Mouse (Mus musculus) neural tube, embryonic 12.5 days (tissue): ENCODE measurements around the gene Gdpd3. TPM values are rescaled to one million over a fixed set of nuclear protein-coding genes. Genes with fewer than 3 reads are reported as not detected.

Experiments used
- ATAC-seq: fragments of 200-750 bp; cut with Nextera tagmentation; 2 replicates; pipeline ENCODE4 v1.8.0; 2017; ENCODE audit warnings: low read depth, mild to moderate bottlenecking, moderate TSS enrichment, moderate library complexity; ENCODE audit not compliant: low FRiP score
- H3K27ac ChIP-seq: fragments of 300-500 bp; sonication (generic); 2 replicates; pipeline ENCODE4 v1.5.1; 2016
- H3K27me3 ChIP-seq: fragments of 300-500 bp; sonication (generic); replicated peaks from 2 replicates; pipeline ENCODE4 v1.6.1; 2016; ENCODE audit warnings: mild to moderate bottlenecking
- H3K36me3 ChIP-seq: fragments of 300-500 bp; sonication (generic); 2 replicates; pipeline ENCODE4 v1.6.1; 2016; ENCODE audit warnings: mild to moderate bottlenecking
- H3K4me1 ChIP-seq: fragments of 300-500 bp; sonication (generic); 2 replicates; pipeline ENCODE4 v1.6.1; 2016
- H3K4me2 ChIP-seq: fragments of 300-500 bp; sonication (generic); replicated peaks from 2 replicates; pipeline ENCODE4 v1.6.1; 2016; ENCODE audit warnings: mild to moderate bottlenecking
- H3K4me3 ChIP-seq: fragments of 300-500 bp; sonication (generic); 2 replicates; pipeline ENCODE4 v1.5.1; 2016
- H3K9ac ChIP-seq: fragments of 300-500 bp; sonication (generic); 2 replicates; pipeline ENCODE4 v1.6.1; 2016; ENCODE audit warnings: mild to moderate bottlenecking
- H3K9me3 ChIP-seq: fragments of 300-500 bp; sonication (generic); 2 replicates; pipeline ENCODE4 v1.6.1; 2016; ENCODE audit warnings: mild to moderate bottlenecking
- WGBS: fragments of 180-500 bp; shearing (Covaris S2); methylation state at CpG from one replicate; pipeline ENCODE4 v1.1.7; 2016; 5-methylcytosine and 5-hydroxymethylcytosine counted together
- polyA plus RNA-seq: library from polyadenylated mRNA; unstranded; fragments of >200 nt; fragmentation: Nextera tagmentation; extraction: Ambion mirVana; gene quantifications from 2 replicates; pipeline ENCODE4 v1.2.1, GENCODE M21; 2016

Gdpd3 gene
- polyA plus RNA-seq, 1 experiment from 2014 or later: 1.3 TPM

DNA sequence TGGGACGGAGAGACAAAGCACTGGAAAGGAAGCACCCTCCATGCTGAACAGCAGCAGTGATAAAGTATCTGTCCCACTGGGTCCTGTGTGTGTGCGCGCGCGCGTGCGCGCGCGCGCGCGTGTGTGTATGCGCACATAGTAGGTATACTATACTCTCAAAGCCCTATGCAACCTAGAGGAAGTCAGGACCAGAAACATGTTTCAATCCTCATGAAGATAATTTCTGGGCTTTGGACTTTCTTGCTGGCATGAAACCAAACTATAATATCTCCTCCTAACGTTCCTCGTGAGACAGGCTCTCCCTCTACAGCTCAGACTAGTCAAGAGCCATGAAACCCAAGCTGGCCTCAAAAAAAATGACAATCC, 34.9 kb downstream of the Gdpd3 start:
- Histone ChIP-seq H3K4me1 (peaks cover 34% of the 10 kb centered on the region), H3K4me3 (no peak overlapping the region), H3K27me3 (no peaks in the 10 kb centered on the region), H3K36me3 (peaks cover 24% of the 10 kb centered on the region), H3K9ac (no peak overlapping the region), H3K4me2 (no peak overlapping the region), H3K27ac (no peak overlapping the region), H3K9me3 (no peaks in the 10 kb centered on the region)
- 91% methylated on average over 16 of the region's 16 CpGs for WGBS
- ATAC-seq: no peak

DNA sequence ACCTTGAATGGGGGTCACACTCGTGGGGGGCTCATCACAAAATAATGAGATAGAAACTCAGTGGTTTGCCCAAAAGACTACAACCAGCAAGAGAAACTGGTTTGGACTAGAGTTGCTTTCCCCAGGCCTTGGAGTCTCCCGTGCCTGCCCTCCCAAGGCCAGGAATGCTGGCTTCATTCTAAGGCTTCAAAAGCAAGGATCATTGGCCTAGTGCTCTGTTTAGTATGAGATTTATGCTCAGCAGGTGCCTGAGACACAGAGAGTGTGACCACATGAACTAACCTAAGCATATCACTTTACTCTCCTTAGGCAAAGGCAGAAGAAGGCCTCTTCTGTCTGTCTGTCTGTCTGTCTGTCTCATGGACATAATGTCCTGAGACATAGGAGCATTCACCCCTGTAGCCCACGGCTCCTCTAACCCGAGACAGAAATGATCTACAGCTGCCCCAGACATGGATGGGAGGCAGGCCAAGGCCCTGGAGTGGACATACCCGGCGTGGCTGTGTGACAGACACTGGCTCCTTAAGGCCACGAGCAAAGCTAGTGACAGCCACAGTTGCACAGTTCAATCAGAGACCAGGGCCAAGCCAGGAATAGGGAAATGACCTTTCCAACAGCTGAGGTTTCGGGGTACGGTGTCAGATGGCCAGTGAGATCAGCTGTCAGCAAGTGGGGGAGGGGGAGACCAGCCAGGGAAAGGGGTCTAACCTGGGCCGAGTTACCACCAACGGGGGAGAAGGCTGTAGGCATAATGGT, 36.2 kb downstream of the Gdpd3 start:
- H3K4me2 ChIP-seq: no peak overlapping the region
- ATAC-seq: no peak
- H3K36me3 ChIP-seq: peaks cover 12% of the 10 kb centered on the region; the same call in 1 of the 2 replicates
- 85% methylated on average over 11 of the region's 11 CpGs for WGBS
- no peak overlapping the region for H3K9ac ChIP-seq
- H3K27me3 ChIP-seq: no peaks in the 10 kb centered on the region
- H3K9me3 ChIP-seq: no peaks in the 10 kb centered on the region
- H3K4me3 ChIP-seq: no peak overlapping the region
- H3K27ac ChIP-seq: no peak overlapping the region
- peaks cover 22% of the 10 kb centered on the region for H3K4me1 ChIP-seq

DNA sequence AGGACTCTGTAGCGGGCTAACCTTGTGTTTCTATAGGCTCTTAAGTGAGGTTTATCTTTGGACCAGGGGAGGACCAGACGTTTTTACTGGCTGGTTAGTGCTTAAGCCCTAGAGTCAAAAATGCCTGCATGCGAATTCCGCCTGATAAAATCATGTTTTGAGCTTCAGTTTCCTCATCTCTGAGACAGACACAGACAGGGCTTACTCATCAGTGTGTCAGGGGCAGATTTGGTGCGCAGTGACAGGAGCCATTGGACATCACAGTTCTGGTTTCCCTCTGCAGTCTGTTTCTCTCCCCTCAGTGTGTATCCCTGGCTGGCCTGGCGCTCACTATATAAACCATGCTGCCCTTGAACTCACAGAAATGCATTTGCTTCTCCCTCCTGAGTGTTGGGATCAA, 37.0 kb downstream of the Gdpd3 start:
- Histone ChIP-seq H3K27me3 (no peaks in the 10 kb centered on the region), H3K4me2 (no peak overlapping the region), H3K36me3 (peaks cover 10% of the 10 kb centered on the region; the same call in 1 of the 2 replicates), H3K9me3 (no peaks in the 10 kb centered on the region), H3K9ac (no peak overlapping the region), H3K4me1 (peaks cover 21% of the 10 kb centered on the region), H3K4me3 (no peak overlapping the region), H3K27ac (no peak overlapping the region)
- no peak for ATAC-seq
- 90% methylated on average over 6 of the region's 6 CpGs for WGBS

DNA sequence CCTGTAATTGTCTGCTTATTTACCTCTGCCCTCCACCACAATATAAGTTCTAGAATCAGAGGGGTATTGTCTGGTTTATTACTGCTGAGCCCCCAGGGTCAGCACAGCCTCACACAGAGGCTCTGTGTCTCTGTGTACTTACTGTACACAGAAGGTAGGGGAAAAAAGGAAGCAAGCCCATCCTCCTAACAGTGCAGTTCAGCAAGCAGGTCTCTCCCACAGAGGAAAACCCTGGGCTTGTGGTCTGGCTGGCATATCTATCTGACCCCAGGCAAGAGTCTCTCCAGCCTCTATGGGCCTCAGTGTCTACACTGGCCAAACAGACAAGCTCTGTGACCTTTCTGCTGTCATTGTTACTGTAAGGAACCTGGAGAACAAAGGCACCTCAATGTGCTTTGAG, 37.6 kb downstream of the Gdpd3 start:
- peaks cover 23% of the 10 kb centered on the region for H3K4me1 ChIP-seq
- no peak overlapping the region for H3K4me3 ChIP-seq
- H3K9me3 ChIP-seq: no peaks in the 10 kb centered on the region
- no peak overlapping the region for H3K9ac ChIP-seq
- H3K27me3 ChIP-seq: no peaks in the 10 kb centered on the region
- no peak overlapping the region for H3K27ac ChIP-seq
- H3K36me3 ChIP-seq: peaks cover 10% of the 10 kb centered on the region; the same call in 1 of the 2 replicates
- no peak overlapping the region for H3K4me2 ChIP-seq
- no peak for ATAC-seq

DNA sequence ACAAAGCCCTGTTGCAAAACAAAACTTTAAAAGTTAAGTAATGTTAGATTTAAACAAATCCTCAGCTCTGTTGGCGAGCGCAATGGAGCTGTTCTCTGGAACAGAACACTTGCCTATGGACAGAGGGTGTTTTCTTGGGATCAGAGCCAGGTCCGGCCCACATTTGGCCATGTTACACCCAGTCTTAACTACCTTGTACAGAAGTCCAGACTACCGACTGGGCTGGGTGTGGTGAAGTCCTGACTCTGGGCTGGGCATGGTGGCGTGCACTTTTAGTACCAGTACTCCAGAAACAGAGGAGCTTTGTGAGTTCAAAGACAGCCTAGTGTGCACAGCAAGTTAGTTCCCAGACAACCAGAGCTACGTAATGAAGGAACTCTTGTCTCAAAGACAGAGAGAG, 40.8 kb downstream of the Gdpd3 start:
- 85% methylated on average over 6 of the region's 6 CpGs for WGBS
- Histone ChIP-seq H3K4me3 (no peak overlapping the region), H3K27me3 (no peaks in the 10 kb centered on the region), H3K4me1 (peaks cover 20% of the 10 kb centered on the region), H3K9ac (no peak overlapping the region), H3K9me3 (no peaks in the 10 kb centered on the region), H3K27ac (no peak overlapping the region), H3K4me2 (no peak overlapping the region), H3K36me3 (peaks cover 10% of the 10 kb centered on the region; the same call in 1 of the 2 replicates)
- ATAC-seq: no peak

DNA sequence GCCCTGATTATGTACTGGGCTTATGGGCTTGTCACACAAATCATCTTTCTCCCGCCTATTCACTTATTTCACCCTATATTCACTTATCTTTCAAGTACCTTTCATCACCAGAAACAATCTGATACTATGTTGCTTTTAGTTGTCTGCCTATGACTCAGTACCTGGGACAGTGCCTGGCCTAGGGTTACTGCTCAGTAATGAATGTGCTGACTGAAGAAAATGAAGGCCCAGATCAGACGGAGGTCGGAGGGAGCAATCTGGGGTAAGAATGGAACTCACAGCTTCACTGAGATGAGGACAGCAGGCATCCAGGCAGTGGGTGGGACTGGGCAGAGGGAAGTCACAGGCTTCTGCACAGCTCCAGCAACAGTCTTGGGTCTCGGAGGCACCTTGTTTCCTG, 41.3 kb downstream of the Gdpd3 start:
- Histone ChIP-seq H3K27ac (no peak overlapping the region), H3K9ac (0 out of 2 replicates have a peak overlapping the region, but pooled peaks have one; percentile 73), H3K9me3 (no peaks in the 10 kb centered on the region), H3K27me3 (no peaks in the 10 kb centered on the region), H3K4me1 (peaks cover 20% of the 10 kb centered on the region), H3K4me3 (no peak overlapping the region), H3K36me3 (peaks cover 9% of the 10 kb centered on the region; the same call in 1 of the 2 replicates), H3K4me2 (peak overlapping the region; percentile 96)
- no peak for ATAC-seq
- WGBS: 69% methylated on average over 4 of the region's 4 CpGs

DNA sequence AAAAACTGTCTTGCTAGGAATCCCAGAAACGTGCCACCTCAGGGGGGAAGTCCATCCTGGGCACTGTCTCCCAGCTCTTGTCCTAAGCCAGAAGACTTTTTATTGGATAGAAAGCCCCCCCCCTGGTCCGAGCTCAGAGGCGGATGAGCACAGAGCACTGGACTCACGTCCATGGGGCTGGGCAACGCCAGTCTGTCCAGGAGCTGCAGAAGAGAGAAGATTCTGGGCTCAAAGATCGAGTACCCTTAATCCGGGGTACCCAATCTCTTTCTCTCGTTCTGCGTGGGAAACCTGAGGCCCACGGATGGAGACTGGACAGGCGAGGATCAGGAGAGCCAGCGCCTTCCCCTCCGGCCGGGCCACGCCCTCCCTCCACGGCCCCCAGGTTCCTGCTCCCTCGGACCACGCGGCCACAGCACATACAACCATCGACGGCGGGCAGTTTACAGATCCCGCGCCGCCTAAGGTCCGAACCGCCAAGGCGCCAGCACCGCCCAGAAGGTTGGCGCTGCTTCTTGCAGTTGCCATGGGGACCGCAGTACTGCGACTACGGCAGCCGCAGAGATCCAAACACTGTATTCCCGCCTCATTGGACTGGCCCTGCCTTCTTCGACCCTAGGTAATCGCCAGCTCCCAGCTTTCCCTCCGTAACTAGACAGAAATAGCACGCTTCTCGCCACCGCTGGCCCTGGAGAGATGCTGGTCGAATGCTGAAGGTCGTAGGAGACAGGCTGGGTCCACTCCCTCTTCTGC, 42.7 kb downstream of the Gdpd3 start:
- no peaks in the 10 kb centered on the region for H3K27me3 ChIP-seq
- H3K4me1 ChIP-seq: peaks cover 20% of the 10 kb centered on the region
- no peaks in the 10 kb centered on the region for H3K9me3 ChIP-seq
- no peaks in the 10 kb centered on the region; the same call in 1 of the 2 replicates for H3K36me3 ChIP-seq
- 1% methylated on average over 43 of the region's 43 CpGs for WGBS
- ATAC-seq: peak; percentile 90
- H3K9ac ChIP-seq: peak overlapping the region; percentile 73
- H3K4me2 ChIP-seq: peak overlapping the region; percentile 96
- H3K27ac ChIP-seq: no peak overlapping the region
- peak overlapping the region; percentile 64 for H3K4me3 ChIP-seq

DNA sequence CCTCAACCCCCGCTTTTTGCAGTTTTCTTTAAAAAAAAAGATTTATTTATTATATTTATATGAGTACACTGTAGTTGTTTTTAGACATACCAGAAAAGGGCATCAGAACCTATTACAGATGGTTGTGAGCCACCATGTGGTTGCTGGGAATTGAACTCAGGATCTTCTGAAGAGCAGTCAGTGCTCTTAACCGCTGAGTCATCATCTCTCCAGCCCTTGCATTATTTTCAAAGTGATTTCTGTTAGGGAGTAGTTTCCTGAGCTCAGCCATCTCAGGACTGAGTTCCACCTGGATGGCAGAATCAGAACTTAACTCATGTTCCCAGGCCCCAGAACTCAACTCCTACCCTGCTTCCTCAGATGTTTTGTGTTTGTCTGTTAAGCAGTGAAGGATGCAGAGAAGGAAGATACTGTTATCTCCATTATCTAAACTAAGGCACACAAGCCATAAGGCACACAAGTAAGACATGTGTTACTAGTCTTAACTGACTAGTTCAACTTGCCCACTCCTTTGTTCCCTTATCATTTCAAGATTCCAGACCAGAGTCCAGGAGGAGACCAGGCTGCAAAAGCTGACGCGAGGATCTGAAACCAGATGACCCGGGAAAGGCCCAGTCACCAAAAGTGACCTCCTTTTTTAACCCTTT, 43.7 kb downstream of the Gdpd3 start:
- no peak overlapping the region for H3K9ac ChIP-seq
- no peak overlapping the region for H3K27ac ChIP-seq
- H3K4me3 ChIP-seq: no peak overlapping the region

DNA sequence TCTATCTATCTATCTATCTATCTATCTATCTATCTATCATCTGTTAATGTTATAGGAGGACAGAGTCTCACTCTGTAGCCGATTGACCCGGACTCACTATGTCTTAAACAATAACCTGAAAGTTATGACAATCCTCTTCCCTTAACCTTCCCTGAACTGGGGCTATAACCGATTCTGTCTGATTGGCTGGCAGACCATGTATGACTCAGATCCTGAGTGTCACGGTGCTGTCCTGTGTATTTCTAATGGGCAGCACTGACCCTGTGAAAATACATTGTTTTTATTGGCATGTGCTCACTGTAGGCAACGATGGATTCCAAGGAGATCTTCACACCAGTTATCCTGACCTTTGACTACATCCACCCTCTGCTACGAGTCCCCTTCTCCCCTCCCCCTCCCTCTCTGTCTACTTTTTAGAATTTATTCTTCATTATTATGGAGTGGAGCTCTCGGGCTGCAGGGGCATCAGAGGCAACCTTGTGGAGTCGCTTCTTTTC, 49.6 kb downstream of the Gdpd3 start:
- 54% methylated on average over 8 of the region's 8 CpGs for WGBS
- Histone ChIP-seq H3K4me1 (no peaks in the 10 kb centered on the region), H3K9me3 (no peaks in the 10 kb centered on the region), H3K27ac (no peak overlapping the region), H3K36me3 (no peaks in the 10 kb centered on the region), H3K9ac (no peak overlapping the region), H3K4me2 (no peak overlapping the region), H3K27me3 (no peaks in the 10 kb centered on the region), H3K4me3 (no peak overlapping the region)
- ATAC-seq: no peak

More for the DNA sequence above, 43.7 kb downstream of the Gdpd3 start:
- ATAC-seq: no peak
- H3K9me3 ChIP-seq: no peaks in the 10 kb centered on the region
- no peaks in the 10 kb centered on the region for H3K27me3 ChIP-seq
- peak overlapping the region; percentile 96; the same call in 1 of the 2 replicates for H3K4me2 ChIP-seq
- peaks cover 20% of the 10 kb centered on the region for H3K4me1 ChIP-seq
- 79% methylated on average over 5 of the region's 5 CpGs for WGBS
- H3K36me3 ChIP-seq: no peaks in the 10 kb centered on the region; the same call in 1 of the 2 replicates

DNA sequence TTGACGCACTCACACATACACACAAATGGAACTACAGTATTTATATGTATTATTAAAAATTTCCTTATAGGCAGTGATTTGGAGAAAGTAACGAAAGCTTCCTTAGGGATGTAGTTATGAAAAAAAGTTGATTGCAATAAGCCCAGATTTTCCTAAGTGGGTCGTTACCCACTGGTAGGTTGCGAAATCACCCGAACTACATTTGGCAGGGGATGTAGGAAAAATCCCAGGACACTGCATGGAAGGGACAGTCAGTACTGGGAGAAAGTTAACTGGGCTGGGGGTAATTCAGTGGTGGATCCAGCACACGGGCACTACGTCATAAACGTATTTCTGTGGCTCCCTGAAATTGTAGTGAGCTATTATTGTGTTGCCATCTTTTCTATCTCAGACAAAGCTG, 50.4 kb downstream of the Gdpd3 start:
- H3K4me1 ChIP-seq: no peaks in the 10 kb centered on the region
- ATAC-seq: no peak

DNA sequence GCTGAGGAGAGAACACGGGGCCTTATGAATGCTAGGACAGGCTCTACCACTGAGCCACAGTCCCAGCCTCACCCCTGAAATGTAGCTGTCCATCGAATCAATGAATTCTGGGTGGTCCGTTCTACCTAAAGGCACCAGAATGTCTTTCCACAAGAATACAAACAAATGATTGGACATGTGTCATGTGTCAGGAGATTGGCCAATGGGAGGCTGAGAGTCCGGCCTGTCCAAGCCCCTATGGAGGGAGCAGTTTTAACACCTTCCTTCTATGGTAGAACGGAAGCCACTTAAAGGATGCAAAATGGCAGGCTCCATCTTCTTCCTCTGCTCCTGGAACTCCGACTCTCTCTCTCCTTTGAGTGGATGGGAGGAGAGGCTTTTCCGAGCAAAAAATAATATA, 51.5 kb downstream of the Gdpd3 start:
- no peak overlapping the region for H3K9ac ChIP-seq
- no peaks in the 10 kb centered on the region for H3K36me3 ChIP-seq
- ATAC-seq: no peak
- H3K4me2 ChIP-seq: no peak overlapping the region
- no peaks in the 10 kb centered on the region for H3K9me3 ChIP-seq
- H3K4me1 ChIP-seq: peaks cover 7% of the 10 kb centered on the region; the same call in 1 of the 2 replicates
- no peak overlapping the region for H3K4me3 ChIP-seq
- H3K27ac ChIP-seq: no peak overlapping the region
- 89% methylated on average over 7 of the region's 7 CpGs for WGBS
- peaks cover 4% of the 10 kb centered on the region; the same call in 1 of the 2 replicates for H3K27me3 ChIP-seq

More for the DNA sequence above, 50.4 kb downstream of the Gdpd3 start:
- no peak overlapping the region for H3K27ac ChIP-seq
- 91% methylated on average over 8 of the region's 8 CpGs for WGBS
- no peaks in the 10 kb centered on the region for H3K36me3 ChIP-seq
- no peaks in the 10 kb centered on the region for H3K9me3 ChIP-seq
- H3K4me2 ChIP-seq: no peak overlapping the region
- H3K4me3 ChIP-seq: no peak overlapping the region
- no peaks in the 10 kb centered on the region for H3K27me3 ChIP-seq
- H3K9ac ChIP-seq: no peak overlapping the region

DNA sequence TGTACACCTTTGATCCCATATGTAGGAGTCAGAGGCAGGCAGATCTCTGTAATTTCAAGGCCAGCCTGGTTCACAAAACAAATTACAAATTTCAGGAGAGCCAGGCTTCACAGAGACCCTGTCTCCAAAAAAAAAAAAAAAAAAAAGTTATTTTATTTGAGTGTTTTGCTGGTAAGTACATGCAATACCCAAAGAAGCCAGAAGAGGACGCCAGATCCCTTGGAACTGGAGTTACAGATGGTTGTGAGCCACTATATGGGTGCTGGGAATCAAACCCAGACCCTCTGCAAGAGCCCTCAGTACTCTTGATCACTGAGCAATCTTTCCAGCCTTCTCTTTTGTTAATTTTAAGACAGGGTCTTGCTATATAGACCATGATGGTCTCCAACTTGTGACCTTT, 52.7 kb downstream of the Gdpd3 start:
- Histone ChIP-seq H3K27ac (no peak overlapping the region), H3K27me3 (peaks cover 4% of the 10 kb centered on the region; the same call in 1 of the 2 replicates), H3K36me3 (no peaks in the 10 kb centered on the region), H3K4me1 (peaks cover 14% of the 10 kb centered on the region; the same call in 1 of the 2 replicates), H3K4me3 (no peak overlapping the region), H3K9me3 (no peaks in the 10 kb centered on the region), H3K4me2 (no peak overlapping the region), H3K9ac (no peak overlapping the region)
- WGBS: 47% methylated on average over 1 of the region's 1 CpGs
- ATAC-seq: no peak
